Mouse (Mus musculus) spleen, adult 2 months (tissue): ENCODE results near the gene Ewsr1.

Experiments used
- CTCF ChIP-seq: fragments of 200-500 bp; IDR thresholded peaks from 2 replicates; pipeline ENCODE4 v1.5.1; 2011; ENCODE audit warnings: mild to moderate bottlenecking, inconsistent platforms; ENCODE audit not compliant: insufficient read depth, insufficient read length, insufficient replicate concordance; ENCODE audit errors: extremely low read depth
- POLR2A ChIP-seq: fragments of 200-500 bp; IDR thresholded peaks from 2 replicates; pipeline ENCODE4 v1.6.1; 2011; ENCODE audit warnings: low read depth, low read length, inconsistent platforms

GRCm38 (mm10) chr11:5089147-5089546 is 9.9 kb downstream of the Ewsr1 start:
- TF ChIP-seq CTCF, result no peak
- no peak for TF ChIP-seq POLR2A
